Mouse (Mus musculus) neural tube, embryonic 12.5 days (tissue): ENCODE data around the gene Acat2. TPM values are rescaled to one million over a fixed set of nuclear protein-coding genes. Genes with fewer than 3 reads are reported as not detected.
A peak's percentile ranks its signal among the peaks of the same experiment; 100 is the strongest.
"Not testable (repeated sequence)": the region's sequence is repeated elsewhere in the genome, so short reads cannot be mapped to it uniquely, and the experiment has no call there.

Source experiments
- ATAC-seq: fragments of 200-750 bp; cut with Nextera tagmentation; 2 replicates; pipeline ENCODE4 v1.8.0; 2017; ENCODE audit warnings: low read depth, mild to moderate bottlenecking, moderate TSS enrichment, moderate library complexity; ENCODE audit not compliant: low FRiP score
- H3K27ac ChIP-seq: fragments of 300-500 bp; sonication (generic); 2 replicates; pipeline ENCODE4 v1.5.1; 2016
- H3K27me3 ChIP-seq: fragments of 300-500 bp; sonication (generic); replicated peaks from 2 replicates; pipeline ENCODE4 v1.6.1; 2016; ENCODE audit warnings: mild to moderate bottlenecking
- H3K36me3 ChIP-seq: fragments of 300-500 bp; sonication (generic); 2 replicates; pipeline ENCODE4 v1.6.1; 2016; ENCODE audit warnings: mild to moderate bottlenecking
- H3K4me1 ChIP-seq: fragments of 300-500 bp; sonication (generic); 2 replicates; pipeline ENCODE4 v1.6.1; 2016
- H3K4me2 ChIP-seq: fragments of 300-500 bp; sonication (generic); replicated peaks from 2 replicates; pipeline ENCODE4 v1.6.1; 2016; ENCODE audit warnings: mild to moderate bottlenecking
- H3K4me3 ChIP-seq: fragments of 300-500 bp; sonication (generic); 2 replicates; pipeline ENCODE4 v1.5.1; 2016
- H3K9ac ChIP-seq: fragments of 300-500 bp; sonication (generic); 2 replicates; pipeline ENCODE4 v1.6.1; 2016; ENCODE audit warnings: mild to moderate bottlenecking
- H3K9me3 ChIP-seq: fragments of 300-500 bp; sonication (generic); 2 replicates; pipeline ENCODE4 v1.6.1; 2016; ENCODE audit warnings: mild to moderate bottlenecking
- WGBS: fragments of 180-500 bp; shearing (Covaris S2); methylation state at CpG from one replicate; pipeline ENCODE4 v1.1.7; 2016; 5-methylcytosine and 5-hydroxymethylcytosine counted together
- polyA plus RNA-seq: library from polyadenylated mRNA; unstranded; fragments of >200 nt; fragmentation: Nextera tagmentation; extraction: Ambion mirVana; gene quantifications from 2 replicates; pipeline ENCODE4 v1.2.1, GENCODE M21; 2016

Acat2 gene
- polyA plus RNA-seq: 376 and 382 TPM in 2 replicates

DNA sequence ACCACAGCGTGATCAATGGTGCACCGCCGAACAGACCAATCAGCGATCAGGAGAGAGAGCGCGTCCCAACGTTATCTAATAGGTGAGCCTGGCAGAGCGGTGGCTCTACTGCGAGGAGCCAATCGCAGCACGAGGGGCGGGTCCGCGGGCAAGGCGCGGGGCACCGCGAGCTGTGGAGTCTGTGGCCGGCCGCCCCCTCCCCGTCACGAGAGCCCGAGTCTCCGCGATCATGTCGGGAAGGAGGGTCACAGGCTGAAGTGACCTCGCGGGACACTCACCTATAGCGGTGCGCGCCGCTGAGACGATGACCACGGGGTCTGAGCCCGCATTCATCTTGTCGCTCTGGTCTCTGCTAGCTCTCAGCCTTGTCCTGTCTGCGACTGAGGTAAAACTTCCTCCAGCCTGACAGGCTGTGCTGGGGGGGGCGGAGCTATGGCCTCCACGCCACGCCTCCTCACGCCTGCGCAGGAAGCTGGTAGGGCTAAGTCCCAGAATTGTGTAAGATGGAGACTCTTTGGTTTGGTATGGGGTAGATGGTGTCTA is at the start of gene Acat2:
Gene Acat2, minus strand, starts transcription at position 417 of the 543 bp plus-strand sequence.
- no peaks in the 10 kb centered on the region for H3K9me3 ChIP-seq
- peak within 1 kb of the TSS; percentile 72 for H3K4me2 ChIP-seq
- H3K27ac ChIP-seq: peak within 1 kb of the TSS; percentile 75
- peak within 1 kb of the TSS; percentile 65 for H3K4me3 ChIP-seq
- H3K4me1 ChIP-seq: peaks cover 17% of the 10 kb centered on the region
- under 1% methylated on average over 42 of the region's 42 CpGs for WGBS
- peaks cover 18% of the 10 kb centered on the region for H3K36me3 ChIP-seq
- peak within 1 kb of the TSS; percentile 64 for H3K9ac ChIP-seq
- ATAC-seq: peak; percentile 99
- no peaks in the 10 kb centered on the region for H3K27me3 ChIP-seq

DNA sequence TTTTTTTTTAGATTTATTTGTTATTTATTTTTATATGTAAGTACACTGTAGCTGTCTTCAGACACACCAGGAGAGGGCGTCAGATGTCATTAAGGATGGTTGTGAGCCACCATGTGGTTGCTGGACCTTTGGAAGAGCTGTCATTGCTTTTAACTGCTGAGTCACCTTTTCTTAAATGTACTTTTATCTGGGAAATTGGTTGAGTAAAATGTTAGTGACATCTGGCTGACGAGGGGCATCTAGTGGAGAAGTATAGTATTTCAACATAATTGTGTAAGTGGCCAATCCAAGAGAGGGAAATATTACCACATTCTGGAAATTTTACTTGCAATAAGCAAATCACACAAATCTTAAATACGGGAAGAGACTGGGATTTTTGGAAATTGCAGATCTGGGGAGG is 49.3 kb upstream of the Acat2 start:
- peaks cover 7% of the 10 kb centered on the region for H3K4me1 ChIP-seq
- H3K9ac ChIP-seq: no peak overlapping the region
- peaks cover 31% of the 10 kb centered on the region for H3K36me3 ChIP-seq
- no peaks in the 10 kb centered on the region for H3K27me3 ChIP-seq
- WGBS: 61% methylated on average over 3 of the region's 3 CpGs
- H3K4me2 ChIP-seq: no peak overlapping the region
- no peak for ATAC-seq
- no peak overlapping the region for H3K4me3 ChIP-seq
- no peak overlapping the region for H3K27ac ChIP-seq
- H3K9me3 ChIP-seq: no peaks in the 10 kb centered on the region

DNA sequence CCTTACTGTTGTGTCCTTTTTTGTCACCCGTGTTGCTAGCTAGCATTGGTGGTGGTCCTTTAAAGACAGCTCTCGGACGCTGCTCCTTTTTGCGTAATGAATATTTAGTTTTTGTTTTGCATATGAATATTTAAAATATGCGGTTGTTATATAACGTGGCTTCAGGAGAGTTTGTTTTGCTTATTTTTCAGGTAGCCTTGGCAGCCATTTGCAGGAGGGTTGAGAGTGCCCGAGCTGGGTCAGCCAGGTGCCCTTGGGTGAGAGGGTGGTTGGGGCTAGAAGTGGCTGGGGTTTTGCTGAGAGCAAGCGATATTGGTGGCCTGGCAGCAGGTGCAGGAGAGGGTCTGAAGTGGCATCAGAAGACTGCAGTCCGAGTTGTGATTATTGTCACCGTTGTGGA is 48.0 kb upstream of the Acat2 start:
- peak overlapping the region; percentile 73 for H3K9ac ChIP-seq
- 3% methylated on average over 10 of the region's 10 CpGs for WGBS
- no peaks in the 10 kb centered on the region for H3K27me3 ChIP-seq
- peak overlapping the region; percentile 74 for H3K4me2 ChIP-seq
- peaks cover 7% of the 10 kb centered on the region for H3K4me1 ChIP-seq
- H3K36me3 ChIP-seq: peaks cover 19% of the 10 kb centered on the region
- H3K4me3 ChIP-seq: peak overlapping the region; percentile 86
- H3K9me3 ChIP-seq: no peaks in the 10 kb centered on the region
- H3K27ac ChIP-seq: peak overlapping the region; percentile 66
- ATAC-seq: no peak; the same call in 1 of the 2 replicates

DNA sequence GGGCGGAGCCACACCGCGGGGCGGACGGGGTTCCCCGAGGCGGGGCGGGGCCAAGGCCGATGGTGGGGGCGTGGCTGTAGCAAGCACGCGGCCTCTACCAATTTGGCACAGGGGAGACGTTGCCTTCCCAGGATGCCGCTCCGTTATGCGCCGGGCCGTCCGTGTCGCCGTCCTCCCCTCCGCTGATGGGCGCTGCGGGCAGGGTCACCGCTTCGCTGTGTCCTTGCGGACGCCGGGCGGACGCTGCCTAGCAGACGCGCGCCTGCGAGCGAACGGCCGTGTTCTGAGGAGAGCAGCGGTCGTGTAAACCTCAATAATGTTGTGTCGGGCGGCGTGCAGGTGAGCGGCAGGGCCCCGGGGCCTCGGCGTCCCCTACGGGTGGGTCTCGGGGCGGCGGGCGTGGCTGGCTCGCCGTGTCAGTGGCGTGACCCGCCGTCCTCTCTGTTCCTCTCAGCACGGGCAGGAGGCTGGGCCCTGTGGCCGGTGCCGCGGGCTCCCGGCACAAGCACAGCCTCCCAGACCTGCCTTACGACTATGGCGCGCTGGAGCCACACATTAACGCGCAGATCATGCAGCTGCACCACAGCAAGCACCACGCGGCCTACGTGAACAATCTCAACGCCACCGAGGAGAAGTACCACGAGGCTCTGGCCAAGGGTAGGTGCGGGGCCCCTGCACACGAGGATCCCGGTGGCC is 47.3 kb upstream of the Acat2 start:
- under 1% methylated on average over 76 of the region's 76 CpGs for WGBS
- Histone ChIP-seq H3K9me3 (no peaks in the 10 kb centered on the region), H3K27me3 (no peaks in the 10 kb centered on the region), H3K4me2 (peak overlapping the region; percentile 74), H3K36me3 (peaks cover 14% of the 10 kb centered on the region; the same call in 1 of the 2 replicates), H3K4me1 (peaks cover 7% of the 10 kb centered on the region), H3K9ac (peak overlapping the region; percentile 73), H3K27ac (peak overlapping the region; percentile 66), H3K4me3 (peak overlapping the region; percentile 86)
- peak; percentile 97 for ATAC-seq

GRCm38 (mm10) chr17:13006984-13007383 is 46.4 kb upstream of the Acat2 start:
- WGBS: 48% methylated on average over 5 of the region's 5 CpGs
- H3K27ac ChIP-seq: no peak overlapping the region
- H3K9ac ChIP-seq: no peak overlapping the region
- peaks cover 6% of the 10 kb centered on the region; the same call in 1 of the 2 replicates for H3K36me3 ChIP-seq
- H3K4me3 ChIP-seq: no peak overlapping the region
- no peaks in the 10 kb centered on the region for H3K9me3 ChIP-seq
- no peak for ATAC-seq
- H3K4me2 ChIP-seq: peak overlapping the region; percentile 74
- H3K27me3 ChIP-seq: no peaks in the 10 kb centered on the region
- H3K4me1 ChIP-seq: peaks cover 7% of the 10 kb centered on the region

- not testable (repeated sequence) for ATAC-seq, H3K9me3 ChIP-seq, H3K4me1 ChIP-seq, H3K27me3 ChIP-seq, H3K36me3 ChIP-seq
- Histone ChIP-seq H3K27ac (0 out of 2 replicates have a peak within 1 kb of the TSS, but pooled peaks have one; percentile 42), H3K9ac (peak within 1 kb of the TSS; percentile 42; the same call in 1 of the 2 replicates), H3K4me2 (peak within 1 kb of the TSS; percentile 74), H3K4me3 (peak within 1 kb of the TSS; percentile 86)
- WGBS: 97% methylated on average over 2 of the region's 2 CpGs
Observed at GRCm38 (mm10) chr17:13006546-13006945, 46.0 kb upstream of the Acat2 start, which contains the start of gene Sod2. TSS of gene Sod2 (plus strand) at chr17:13006846.

DNA sequence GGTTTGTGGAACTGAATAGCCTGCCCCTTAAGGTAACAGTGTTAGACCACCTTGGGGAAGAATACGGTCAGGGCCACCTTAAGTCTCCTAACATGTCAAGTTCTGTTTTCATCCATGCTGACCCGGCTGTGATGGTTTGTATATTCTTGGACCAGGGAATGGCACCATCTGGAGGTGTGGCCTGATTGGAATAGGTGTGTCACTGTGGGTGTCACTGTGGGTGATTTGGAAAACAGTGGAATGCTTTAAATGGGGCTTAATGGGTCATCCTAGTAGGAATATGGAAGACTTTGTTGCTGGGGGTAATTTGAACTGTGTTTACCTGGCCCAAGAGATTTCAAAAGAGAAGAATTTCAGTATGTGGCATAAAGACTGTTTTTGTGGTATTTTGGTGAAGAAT is 43.9 kb upstream of the Acat2 start:
- not testable (repeated sequence) for H3K36me3 ChIP-seq, H3K27ac ChIP-seq
- 87% methylated on average over 2 of the region's 2 CpGs for WGBS

GRCm38 (mm10) chr17:13002243-13002642 is 41.7 kb upstream of the Acat2 start:
- not testable (repeated sequence) for H3K27ac ChIP-seq, H3K9me3 ChIP-seq, ATAC-seq, H3K4me1 ChIP-seq, H3K4me2 ChIP-seq, H3K9ac ChIP-seq, H3K27me3 ChIP-seq, H3K36me3 ChIP-seq, H3K4me3 ChIP-seq
- 89% methylated on average over 5 of the region's 5 CpGs for WGBS

More for the DNA sequence above, 43.9 kb upstream of the Acat2 start:
- H3K27me3 ChIP-seq, ATAC-seq, H3K4me3 ChIP-seq, H3K4me1 ChIP-seq, H3K9me3 ChIP-seq, H3K9ac ChIP-seq, H3K4me2 ChIP-seq: not testable (repeated sequence)

DNA sequence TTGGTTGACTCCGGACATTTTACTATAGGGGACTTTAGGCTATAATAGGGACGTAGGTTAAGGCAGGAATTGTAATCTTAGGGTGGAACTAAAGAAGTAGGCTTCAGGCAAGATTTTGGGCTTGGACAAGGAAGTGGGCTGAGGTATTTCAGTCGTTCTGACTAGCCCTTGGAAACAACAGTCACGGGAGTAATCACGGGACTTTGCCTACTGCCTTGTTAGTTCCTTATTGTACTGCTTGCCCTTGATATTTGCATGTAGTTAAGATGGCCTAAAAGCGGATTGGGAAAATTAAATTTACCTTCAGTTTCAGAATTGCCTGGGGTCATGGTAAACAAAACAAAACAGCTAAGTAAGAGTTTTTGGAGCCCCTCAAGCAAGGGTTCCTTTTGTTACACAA is 38.5 kb upstream of the Acat2 start:
- Histone ChIP-seq H3K27ac (no peak overlapping the region), H3K4me2 (no peak overlapping the region), H3K9ac (no peak overlapping the region), H3K27me3 (no peaks in the 10 kb centered on the region), H3K9me3 (no peaks in the 10 kb centered on the region), H3K36me3 (no peaks in the 10 kb centered on the region), H3K4me3 (no peak overlapping the region), H3K4me1 (no peaks in the 10 kb centered on the region)
- WGBS: 70% methylated on average over 6 of the region's 6 CpGs
- no peak for ATAC-seq

GRCm38 (mm10) chr17:12997890-12998289 is 37.3 kb upstream of the Acat2 start:
- ATAC-seq: no peak
- no peaks in the 10 kb centered on the region for H3K4me1 ChIP-seq
- H3K4me2 ChIP-seq: no peak overlapping the region
- H3K27ac ChIP-seq: no peak overlapping the region
- H3K27me3 ChIP-seq: no peaks in the 10 kb centered on the region
- no peaks in the 10 kb centered on the region for H3K9me3 ChIP-seq
- WGBS: 90% methylated on average over 5 of the region's 5 CpGs
- no peak overlapping the region for H3K4me3 ChIP-seq
- H3K9ac ChIP-seq: no peak overlapping the region
- H3K36me3 ChIP-seq: no peaks in the 10 kb centered on the region

DNA sequence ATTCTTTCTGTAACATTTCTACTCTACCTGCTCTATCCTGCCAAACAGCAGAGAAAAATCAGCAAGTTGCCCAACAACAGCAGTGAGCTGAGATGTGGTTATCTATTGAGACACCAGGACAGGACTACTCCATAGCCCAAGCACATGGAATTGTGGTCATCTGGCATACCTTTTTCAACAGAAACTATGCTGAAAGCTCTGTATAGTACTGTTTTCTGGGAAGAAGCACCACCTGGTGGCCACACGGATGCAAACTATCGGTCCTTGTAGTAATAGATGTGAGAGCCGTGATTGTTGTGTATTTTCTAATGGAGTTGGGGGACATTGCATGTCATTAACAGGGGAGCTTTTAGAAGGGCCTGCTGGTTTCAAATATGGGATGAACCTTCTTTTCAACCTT is 35.8 kb upstream of the Acat2 start:
- 31% methylated on average over 3 of the region's 3 CpGs for WGBS
- no peaks in the 10 kb centered on the region for H3K27me3 ChIP-seq

DNA sequence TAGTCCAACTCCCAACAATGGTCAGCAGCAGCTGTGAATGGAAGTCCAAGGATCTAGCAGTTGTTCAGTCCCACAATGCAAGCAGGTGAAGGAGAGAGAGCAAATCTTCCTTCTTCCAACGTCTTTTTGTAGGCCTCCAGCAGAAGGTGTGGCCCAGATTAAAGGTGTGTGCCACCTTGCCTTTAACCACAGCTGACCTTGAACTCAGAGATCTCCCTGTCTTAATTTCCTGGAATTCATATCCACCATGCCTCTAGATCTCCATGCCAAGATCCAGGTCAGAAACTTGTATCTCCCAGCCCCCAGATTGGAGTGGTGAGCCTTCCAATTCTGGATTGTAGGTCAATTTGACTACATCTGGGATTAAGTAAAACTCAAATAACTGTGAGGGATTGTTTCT is 33.5 kb upstream of the Acat2 start, which contains the start of gene Wtap:
Gene Wtap, minus strand, starts transcription at position 101 of the 400 bp plus-strand sequence.
- no peaks in the 10 kb centered on the region for H3K9me3 ChIP-seq
- H3K4me2 ChIP-seq: peak within 1 kb of the TSS; percentile 88
- H3K27me3 ChIP-seq: no peaks in the 10 kb centered on the region
- H3K27ac ChIP-seq: no peak within 1 kb of the TSS
- WGBS: 78% methylated on average over 1 of the region's 1 CpGs
- peak within 1 kb of the TSS; percentile 96 for H3K4me3 ChIP-seq
- no peak for ATAC-seq
- H3K9ac ChIP-seq: peak within 1 kb of the TSS; percentile 98
- H3K4me1 ChIP-seq: peaks cover 10% of the 10 kb centered on the region
- H3K36me3 ChIP-seq: no peaks in the 10 kb centered on the region

More for the DNA sequence above, 35.8 kb upstream of the Acat2 start:
- no peak overlapping the region for H3K4me2 ChIP-seq
- no peaks in the 10 kb centered on the region for H3K4me1 ChIP-seq
- H3K36me3 ChIP-seq: no peaks in the 10 kb centered on the region
- ATAC-seq: no peak
- no peak overlapping the region for H3K27ac ChIP-seq
- no peak overlapping the region for H3K4me3 ChIP-seq
- H3K9me3 ChIP-seq: no peaks in the 10 kb centered on the region
- H3K9ac ChIP-seq: no peak overlapping the region
